Comparison of ENCODE assay signal across 11 mouse cellular contexts in the genomic region with DNA sequence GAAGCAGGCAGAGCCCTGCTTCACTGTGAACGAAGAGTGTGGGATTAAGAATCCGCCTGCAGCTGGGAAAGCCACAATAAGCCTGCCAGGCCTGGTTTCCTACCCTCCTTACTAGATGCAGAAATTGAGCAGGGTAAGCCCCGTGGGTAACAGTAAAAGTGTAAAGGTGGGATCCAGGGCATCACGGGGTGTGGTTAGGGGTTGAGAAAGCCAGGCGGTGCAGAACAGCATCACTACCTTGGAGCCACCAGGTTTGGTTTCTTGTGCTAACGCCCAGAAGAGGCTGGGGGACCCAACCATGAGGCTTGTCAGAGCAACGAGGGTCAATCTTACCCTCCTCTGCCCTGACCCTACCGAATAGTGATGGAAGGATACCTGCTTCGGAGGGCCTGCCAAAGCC. TPM values are rescaled to one million over a fixed set of nuclear protein-coding genes. Genes with fewer than 3 reads are reported as not detected.
DNase-seq lines count a peak whose midpoint lies in the region; ATAC-seq and TF ChIP-seq lines count a peak whose summit lies in the region.
"Had no signal": no experiment of that assay in that cellular context is flagged by ENCODE, and none has a peak within 500 bp of the region (broad histone marks: within the 10 kb centered on the region; RNA-seq: fewer than 3 reads in every experiment).

No protein-coding gene starts in this region.

- H3K27ac ChIP-seq in liver, adult 2 months (replicated peaks; ENCODE audit: insufficient read depth, low read depth, low read length), result peak overlapping the region; percentile 42; the same call in 1 of the 2 replicates
- no peak overlapping the region for H3K27ac ChIP-seq in forebrain, embryonic 11.5 days (ENCODE audit: low read depth, low read length)
- H3K27ac ChIP-seq in hindbrain, embryonic 11.5 days (ENCODE audit: low read depth, low read length), result no peak overlapping the region
- no peak overlapping the region for H3K27ac ChIP-seq in midbrain, embryonic 16.5 days (ENCODE audit: low read length)
- no peak overlapping the region for H3K27ac ChIP-seq in cerebellum, adult 2 months (ENCODE audit: insufficient read depth, low read length)

- H3K9me3 ChIP-seq in forebrain, embryonic 11.5 days (ENCODE audit: control insufficient read depth, low read length), result no peaks in the 10 kb centered on the region
- no peaks in the 10 kb centered on the region for H3K9me3 ChIP-seq in hindbrain, embryonic 11.5 days (ENCODE audit: control insufficient read depth, low read length)
- no peaks in the 10 kb centered on the region for H3K9me3 ChIP-seq in midbrain, embryonic 16.5 days (replicated peaks; ENCODE audit: control insufficient read depth, low read length, poor library complexity, severe bottlenecking)

- no peak for ATAC-seq in forebrain, embryonic 11.5 days (replicated peaks; ENCODE audit: low FRiP score)
- no peak for ATAC-seq in hindbrain, embryonic 11.5 days (ENCODE audit: low FRiP score)
- 0 out of 2 replicates have a peak, but pooled peaks have one; percentile 15 for ATAC-seq in midbrain, embryonic 16.5 days

- H3K4me3 ChIP-seq in liver, adult 2 months (ENCODE audit: insufficient read depth, low read depth, low read length), result no peak overlapping the region
- no peak overlapping the region for H3K4me3 ChIP-seq in forebrain, embryonic 11.5 days (ENCODE audit: low read depth, low read length)
- H3K4me3 ChIP-seq in hindbrain, embryonic 11.5 days (ENCODE audit: low read depth, low read length), result no peak overlapping the region
- peak overlapping the region; percentile 63 for H3K4me3 ChIP-seq in midbrain, embryonic 16.5 days (ENCODE audit: low read depth, low read length)
- no peak overlapping the region for H3K4me3 ChIP-seq in cerebellum, adult 2 months (replicated peaks; ENCODE audit: insufficient read depth, low read depth, low read length)
- H3K4me3 ChIP-seq: erythroblast, embryonic 14.5 days had no signal

- 0 out of 2 replicates have a peak overlapping the region, but pooled peaks have one; percentile 1 for H3K9ac ChIP-seq in liver, adult 2 months (ENCODE audit: low read depth, low read length)
- peak overlapping the region; percentile 58; the same call in 1 of the 2 replicates for H3K9ac ChIP-seq in forebrain, embryonic 11.5 days (ENCODE audit: low read length)
- H3K9ac ChIP-seq in hindbrain, embryonic 11.5 days (ENCODE audit: low read depth, low read length), result no peak overlapping the region; the same call in 1 of the 2 replicates
- H3K9ac ChIP-seq in midbrain, embryonic 16.5 days (ENCODE audit: low read depth, low read length), result peak overlapping the region; percentile 81

- 64% methylated on average over 9 of the region's 9 CpGs for WGBS in liver, adult 2 months
- WGBS in forebrain, embryonic 11.5 days, result 37% methylated on average over 9 of the region's 9 CpGs
- 47% methylated on average over 9 of the region's 9 CpGs for WGBS in hindbrain, embryonic 11.5 days
- WGBS in midbrain, embryonic 16.5 days, result 46% methylated on average over 9 of the region's 9 CpGs
- 78% methylated on average over 9 of the region's 9 CpGs for WGBS in cerebellum, adult 2 months

- H3K4me1 ChIP-seq in liver, adult 2 months (ENCODE audit: control insufficient read depth, insufficient read depth, low read length), result no peaks in the 10 kb centered on the region
- peaks cover 7% of the 10 kb centered on the region for H3K4me1 ChIP-seq in forebrain, embryonic 11.5 days (replicated peaks; ENCODE audit: control insufficient read depth, insufficient read depth, low read length)
- H3K4me1 ChIP-seq in hindbrain, embryonic 11.5 days (replicated peaks; ENCODE audit: control insufficient read depth, insufficient read depth, low read length), result no peaks in the 10 kb centered on the region
- H3K4me1 ChIP-seq in midbrain, embryonic 16.5 days (ENCODE audit: control insufficient read depth, insufficient read depth, low read length), result peaks cover 7% of the 10 kb centered on the region; the same call in 1 of the 2 replicates
- H3K4me1 ChIP-seq in cerebellum, adult 2 months (ENCODE audit: control insufficient read depth, insufficient read depth, low read length), result peaks cover 8% of the 10 kb centered on the region; the same call in 1 of the 2 replicates

- no peak for TF ChIP-seq POLR2A in liver, adult 2 months (IDR thresholded peaks at IDR 0.05; ENCODE audit: extremely low read depth, insufficient read depth, low read length)
- TF ChIP-seq POLR2A in cerebellum, adult 2 months (IDR thresholded peaks at IDR 0.05; ENCODE audit: borderline replicate concordance, insufficient read depth, low read length), result no peak

- no peak for DNase-seq in liver, adult 2 months (ENCODE audit: extremely low read depth, low read depth, low spot score)
- DNase-seq in liver, result no peak
- no peak for DNase-seq in forebrain, embryonic 11.5 days (ENCODE audit: low spot score)
- no peak for DNase-seq in hindbrain, embryonic 11.5 days (ENCODE audit: low spot score)
- DNase-seq in right cerebral cortex, postnatal 36 days (ENCODE audit: low spot score in 2 of 2), result no peak
- DNase-seq in cerebellum, adult 2 months, result no peak

- no peak for TF ChIP-seq CTCF in liver, adult 2 months (IDR thresholded peaks at IDR 0.05; ENCODE audit: low read depth, low read length)
- TF ChIP-seq CTCF in cerebellum, adult 2 months (IDR thresholded peaks at IDR 0.05; ENCODE audit: borderline replicate concordance, insufficient read depth, low read depth, low read length), result no peak

- H3K79me2 ChIP-seq in liver, adult 2 months (ENCODE audit: control insufficient read depth, insufficient read depth, low read length), result no peaks in the 10 kb centered on the region

- H3K4me2 ChIP-seq in forebrain, embryonic 11.5 days (ENCODE audit: low read depth, low read length, severe bottlenecking), result peak overlapping the region; percentile 92; the same call in 1 of the 2 replicates
- H3K4me2 ChIP-seq in hindbrain, embryonic 11.5 days (replicated peaks; ENCODE audit: low read depth, low read length), result peak overlapping the region; percentile 92; the same call in 1 of the 2 replicates
- H3K4me2 ChIP-seq in midbrain, embryonic 16.5 days (ENCODE audit: low read length), result peak overlapping the region; percentile 94

- H3K27me3 ChIP-seq in liver, adult 2 months (ENCODE audit: control insufficient read depth, insufficient read depth, low read length), result no peaks in the 10 kb centered on the region
- H3K27me3 ChIP-seq in forebrain, embryonic 11.5 days (ENCODE audit: control insufficient read depth, insufficient read depth, low read length), result peaks cover 7% of the 10 kb centered on the region; the same call in 1 of the 2 replicates
- peaks cover 14% of the 10 kb centered on the region for H3K27me3 ChIP-seq in hindbrain, embryonic 11.5 days (ENCODE audit: control insufficient read depth, insufficient read depth, low read length)
- peaks cover 7% of the 10 kb centered on the region; the same call in 1 of the 2 replicates for H3K27me3 ChIP-seq in midbrain, embryonic 16.5 days (ENCODE audit: control insufficient read depth, insufficient read depth, low read depth, low read length)
- H3K27me3 ChIP-seq in cerebellum, adult 2 months (ENCODE audit: control insufficient read depth, insufficient read depth, low read length), result no peaks in the 10 kb centered on the region

- no peaks in the 10 kb centered on the region for H3K36me3 ChIP-seq in liver, adult 2 months (ENCODE audit: control insufficient read depth, insufficient read depth, low read length)
- no peaks in the 10 kb centered on the region for H3K36me3 ChIP-seq in forebrain, embryonic 11.5 days (ENCODE audit: control insufficient read depth, insufficient read depth, low read length)
- H3K36me3 ChIP-seq in hindbrain, embryonic 11.5 days (ENCODE audit: control insufficient read depth, insufficient read depth, low read length), result no peaks in the 10 kb centered on the region
- H3K36me3 ChIP-seq in midbrain, embryonic 16.5 days (ENCODE audit: control insufficient read depth, insufficient read depth, low read length), result no peaks in the 10 kb centered on the region

RNA-seq across cellular contexts. Expression of a gene that starts 0.7 kb away (rescaled TPM):
- 1.5 and 1.9 TPM in 2 replicates for total RNA-seq in liver, adult 2 months (2014; rRNA removed)
- 8.0 and 8.8 TPM in 2 replicates for polyA plus RNA-seq in liver, adult 2 months (2012; rRNA removed)
- polyA plus RNA-seq in forebrain, embryonic 11.5 days (2014; fragmentation: Nextera tagmentation; extraction: Ambion mirVana), result 12.3 and 13.9 TPM in 2 replicates
- 13.5 and 14.0 TPM in 2 replicates for polyA plus RNA-seq in hindbrain, embryonic 11.5 days (2014; fragmentation: Nextera tagmentation; extraction: Ambion mirVana)
- polyA plus RNA-seq in midbrain, embryonic 16.5 days (2015; fragmentation: Nextera tagmentation; extraction: Ambion mirVana), result 18.1 and 20.8 TPM in 2 replicates
- polyA plus RNA-seq in cerebellum, adult 2 months (2012; rRNA removed), result 7.5 and 8.3 TPM in 2 replicates
- polyA plus RNA-seq: erythroblast, embryonic 14.5 days had no signal

RNA-seq across cellular contexts. Expression of a gene that starts 16.1 kb away (rescaled TPM):
- not detected in 2 replicates for total RNA-seq in liver, adult 2 months (2014; rRNA removed)
- not detected in 2 replicates for polyA plus RNA-seq in liver, adult 2 months (2012; rRNA removed)
- polyA plus RNA-seq in forebrain, embryonic 11.5 days (2014; fragmentation: Nextera tagmentation; extraction: Ambion mirVana), result 0.56 and 0.94 TPM in 2 replicates
- 0.77 and 1.7 TPM in 2 replicates for polyA plus RNA-seq in hindbrain, embryonic 11.5 days (2014; fragmentation: Nextera tagmentation; extraction: Ambion mirVana)
- 0.11 and 0.55 TPM in 2 replicates for polyA plus RNA-seq in midbrain, embryonic 16.5 days (2015; fragmentation: Nextera tagmentation; extraction: Ambion mirVana)
- 0.18 and 0.36 TPM in 2 replicates for polyA plus RNA-seq in cerebellum, adult 2 months (2012; rRNA removed)
- polyA plus RNA-seq: erythroblast, embryonic 14.5 days had no signal

RNA-seq across cellular contexts. Expression of a gene that starts 39.3 kb away (rescaled TPM):
- total RNA-seq in liver, adult 2 months (2014; rRNA removed), result not detected in 2 replicates
- not detected in 2 replicates for polyA plus RNA-seq in liver, adult 2 months (2012; rRNA removed)
- polyA plus RNA-seq in forebrain, embryonic 11.5 days (2014; fragmentation: Nextera tagmentation; extraction: Ambion mirVana), result not detected in 2 replicates
- polyA plus RNA-seq in hindbrain, embryonic 11.5 days (2014; fragmentation: Nextera tagmentation; extraction: Ambion mirVana), result 0.24 and 0.39 TPM in 2 replicates
- 0.13 and 0.14 TPM in 2 replicates for polyA plus RNA-seq in midbrain, embryonic 16.5 days (2015; fragmentation: Nextera tagmentation; extraction: Ambion mirVana)
- polyA plus RNA-seq in cerebellum, adult 2 months (2012; rRNA removed), result 0.10 TPM in 1 of 2 replicates, not detected in the other
- total RNA-seq: left cerebral cortex, postnatal 4 days had no signal
- polyA plus RNA-seq: erythroblast, embryonic 14.5 days; neural tube, embryonic 11.5 days; spleen, adult 2 months had no signal

RNA-seq across cellular contexts. Expression of a gene that starts 43.4 kb away (rescaled TPM):
- total RNA-seq in liver, adult 2 months (2014; rRNA removed), result not detected in 2 replicates
- 0.05 TPM in 1 of 2 replicates, not detected in the other for polyA plus RNA-seq in liver, adult 2 months (2012; rRNA removed)
- polyA plus RNA-seq in forebrain, embryonic 11.5 days (2014; fragmentation: Nextera tagmentation; extraction: Ambion mirVana), result 0.21 and 0.45 TPM in 2 replicates
- polyA plus RNA-seq in hindbrain, embryonic 11.5 days (2014; fragmentation: Nextera tagmentation; extraction: Ambion mirVana), result 0.66 and 0.92 TPM in 2 replicates
- 0.18 TPM in 1 of 2 replicates, not detected in the other for polyA plus RNA-seq in midbrain, embryonic 16.5 days (2015; fragmentation: Nextera tagmentation; extraction: Ambion mirVana)
- 0.05 and 0.06 TPM in 2 replicates for polyA plus RNA-seq in cerebellum, adult 2 months (2012; rRNA removed)
- polyA plus RNA-seq: erythroblast, embryonic 14.5 days; spleen, adult 2 months had no signal
